Mouse (Mus musculus): ENCODE data around the gene Rnf225. TPM values are rescaled to one million over a fixed set of nuclear protein-coding genes. Genes with fewer than 3 reads are reported as not detected.
A peak's percentile ranks its signal among the peaks of the same experiment; 100 is the strongest.

The Rnf225 gene
- polyA plus RNA-seq, 1 experiment from 2014 or later, result 0.61 TPM

DNA sequence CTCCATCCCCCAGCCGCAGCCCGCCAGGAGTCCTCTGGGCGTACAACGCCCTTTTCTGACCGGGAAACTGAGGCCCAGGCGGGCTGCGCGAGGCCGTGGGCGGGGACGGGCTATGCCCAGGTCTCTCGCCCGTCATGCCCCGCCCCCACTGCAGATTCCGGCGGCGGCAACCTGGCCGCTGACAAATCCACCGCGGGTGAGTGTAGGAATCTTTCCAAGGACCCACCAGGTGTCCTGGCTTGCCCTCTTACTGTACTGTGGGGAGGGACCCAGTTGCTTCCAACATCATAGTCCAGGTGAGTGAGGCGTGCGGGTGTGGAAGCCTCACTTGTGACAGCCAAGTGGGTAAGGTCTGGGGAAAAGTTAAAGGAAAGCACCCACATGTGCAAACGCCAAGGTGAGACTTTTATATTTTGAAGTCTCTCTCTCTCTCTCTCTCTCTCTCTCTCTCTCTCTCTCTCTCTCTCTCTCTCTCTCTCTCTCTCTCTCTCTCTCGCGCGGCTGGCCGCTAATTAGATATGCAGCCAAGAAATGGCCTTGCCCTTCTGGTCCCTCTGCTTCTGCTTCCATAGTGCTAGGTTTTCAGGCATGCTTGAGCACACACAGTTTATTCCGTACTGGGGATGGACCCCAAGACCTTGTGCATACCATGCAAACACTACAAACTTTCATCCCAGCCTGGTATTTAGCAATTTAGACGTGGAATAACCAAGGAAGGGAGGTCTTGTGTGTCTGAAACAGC, 39.1 kb downstream of the Rnf225 start:
- peak overlapping the region; percentile 49 for H3K4me3 ChIP-seq
- WGBS, result under 1% methylated on average over 29 of the region's 29 CpGs
- H3K9me3 ChIP-seq, result no peaks in the 10 kb centered on the region
- H3K36me3 ChIP-seq, result peaks cover 26% of the 10 kb centered on the region
- H3K27me3 ChIP-seq, result no peaks in the 10 kb centered on the region
- peak; percentile 48 for ATAC-seq (replicated peaks)
- H3K9ac ChIP-seq (replicated peaks), result peak overlapping the region; percentile 63
- peak overlapping the region; percentile 80 for H3K4me2 ChIP-seq (replicated peaks)
- peaks cover 25% of the 10 kb centered on the region for H3K4me1 ChIP-seq
- H3K27ac ChIP-seq (replicated peaks), result peak overlapping the region; percentile 91

DNA sequence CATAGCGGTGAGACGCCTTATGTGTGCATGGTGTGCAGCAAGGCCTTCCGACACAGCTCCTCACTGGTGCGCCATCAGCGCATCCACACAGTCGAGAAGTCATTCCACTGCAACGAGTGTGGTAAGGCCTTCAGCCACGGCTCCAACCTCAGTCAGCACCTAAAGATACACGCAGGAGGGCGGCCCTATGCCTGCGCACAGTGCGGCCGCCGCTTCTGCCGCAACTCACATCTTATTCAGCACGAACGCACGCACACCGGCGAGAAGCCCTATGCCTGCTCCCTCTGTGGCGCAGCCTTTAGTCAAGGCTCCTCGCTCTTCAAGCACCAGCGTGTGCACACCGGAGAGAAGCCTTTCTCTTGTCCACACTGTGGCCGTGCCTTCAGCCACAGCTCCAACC, 43.7 kb downstream of the Rnf225 start:
- peaks cover 45% of the 10 kb centered on the region for H3K36me3 ChIP-seq
- peaks cover 16% of the 10 kb centered on the region for H3K4me1 ChIP-seq
- no peak overlapping the region for H3K9ac ChIP-seq (replicated peaks)
- H3K9me3 ChIP-seq, result no peaks in the 10 kb centered on the region
- H3K4me2 ChIP-seq (replicated peaks), result no peak overlapping the region
- H3K27ac ChIP-seq (replicated peaks), result no peak overlapping the region
- 94% methylated on average over 25 of the region's 25 CpGs for whole genome bisulfite sequencing
- no peaks in the 10 kb centered on the region for H3K27me3 ChIP-seq
- ATAC-seq (replicated peaks), result no peak
- no peak overlapping the region for H3K4me3 ChIP-seq

DNA sequence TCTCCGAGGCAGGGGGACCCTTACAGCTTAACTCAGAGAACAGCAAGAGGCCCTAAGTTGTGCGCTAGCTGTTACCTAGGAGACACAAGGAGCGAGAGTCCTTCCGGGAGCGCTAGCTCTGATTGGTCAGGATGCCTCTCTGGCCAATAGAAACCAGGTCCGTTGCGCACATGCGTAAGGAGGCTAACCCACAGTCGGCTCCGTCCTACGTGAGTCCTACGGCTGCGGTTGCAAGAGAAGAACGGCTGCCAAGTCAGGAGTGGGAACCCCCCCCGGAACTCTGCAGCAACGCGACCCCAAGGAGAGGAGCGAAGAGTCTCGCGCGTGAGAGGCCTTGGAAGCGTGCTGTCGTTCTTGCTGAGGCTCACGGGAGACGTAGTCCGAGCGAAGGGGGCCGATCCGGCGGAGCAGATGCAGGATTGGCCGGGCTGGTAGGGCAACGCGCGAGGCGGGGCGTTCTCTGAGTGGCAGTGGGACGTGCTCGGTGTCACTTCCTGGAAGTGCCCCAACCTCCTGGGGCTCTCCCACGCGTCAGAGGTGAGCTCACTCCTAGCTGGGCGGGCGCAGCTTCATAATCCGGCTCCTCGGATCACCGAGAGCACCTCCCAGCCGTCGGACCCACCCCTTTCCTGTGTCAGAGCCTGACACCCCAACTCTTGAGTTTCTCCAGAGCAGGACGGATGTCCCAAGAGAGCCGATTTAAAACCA, 50.6 kb downstream of the Rnf225 start, which contains the start of gene Zfp446:
Gene Zfp446, plus strand, starts transcription at position 167 of the 708 bp plus-strand sequence.
- Histone ChIP-seq H3K27ac (replicated peaks) (peak within 1 kb of the TSS; percentile 93), H3K4me3 (peak within 1 kb of the TSS; percentile 54), H3K9ac (replicated peaks) (peak within 1 kb of the TSS; percentile 57), H3K27me3 (no peaks in the 10 kb centered on the region), H3K4me2 (replicated peaks) (peak within 1 kb of the TSS; percentile 56), H3K36me3 (peaks cover 10% of the 10 kb centered on the region), H3K4me1 (peaks cover 17% of the 10 kb centered on the region), H3K9me3 (no peaks in the 10 kb centered on the region)
- peak; percentile 98 for ATAC-seq (replicated peaks)
- under 1% methylated on average over 49 of the region's 49 CpGs for WGBS

DNA sequence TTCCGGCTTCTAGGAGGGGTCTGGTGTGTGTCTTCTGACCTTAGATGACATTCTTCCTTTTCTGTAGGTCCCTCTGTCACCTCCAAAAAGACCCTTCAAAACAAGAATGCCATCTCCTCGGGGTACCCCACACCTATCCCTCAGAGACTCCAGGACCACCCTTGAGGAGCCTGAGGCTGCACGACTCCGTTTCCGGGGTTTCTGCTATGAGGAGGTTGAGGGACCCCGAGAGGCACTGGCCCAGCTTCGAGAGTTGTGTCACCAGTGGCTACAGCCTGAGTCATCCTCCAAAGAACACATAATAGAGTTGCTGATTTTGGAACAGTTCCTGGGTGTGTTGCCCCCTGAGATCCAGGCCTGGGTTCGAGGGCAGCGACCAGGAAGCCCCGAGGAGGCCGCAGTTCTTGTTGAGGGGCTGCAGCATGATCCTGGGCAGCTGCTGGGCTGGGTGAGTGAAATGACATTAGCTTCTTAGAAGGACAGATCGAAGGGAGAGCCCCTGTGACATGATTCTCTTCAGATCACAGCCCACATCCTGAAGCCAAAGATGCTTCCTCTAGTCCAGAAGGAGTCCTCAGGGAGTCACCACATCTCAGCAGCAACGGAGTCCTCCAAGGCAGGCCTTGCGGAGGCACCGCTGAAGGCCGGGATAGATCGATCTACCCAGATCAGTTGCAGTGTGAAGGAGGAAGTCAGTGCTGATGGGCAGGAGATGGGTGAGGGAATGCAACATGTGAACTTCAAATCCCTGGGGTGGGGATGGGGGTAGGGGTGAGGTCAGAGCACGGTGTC, 51.9 kb downstream of the Rnf225 start:
- Histone ChIP-seq H3K9ac (replicated peaks) (peak overlapping the region; percentile 57; the same call in 1 of the 2 replicates), H3K27ac (replicated peaks) (peak overlapping the region; percentile 93; the same call in 1 of the 2 replicates), H3K27me3 (no peaks in the 10 kb centered on the region), H3K36me3 (peaks cover 5% of the 10 kb centered on the region; the same call in 1 of the 2 replicates), H3K4me1 (peaks cover 17% of the 10 kb centered on the region), H3K4me3 (peak overlapping the region; percentile 54), H3K4me2 (replicated peaks) (peak overlapping the region; percentile 56), H3K9me3 (no peaks in the 10 kb centered on the region)
- ATAC-seq (replicated peaks), result no peak
- 91% methylated on average over 18 of the region's 18 CpGs for WGBS

DNA sequence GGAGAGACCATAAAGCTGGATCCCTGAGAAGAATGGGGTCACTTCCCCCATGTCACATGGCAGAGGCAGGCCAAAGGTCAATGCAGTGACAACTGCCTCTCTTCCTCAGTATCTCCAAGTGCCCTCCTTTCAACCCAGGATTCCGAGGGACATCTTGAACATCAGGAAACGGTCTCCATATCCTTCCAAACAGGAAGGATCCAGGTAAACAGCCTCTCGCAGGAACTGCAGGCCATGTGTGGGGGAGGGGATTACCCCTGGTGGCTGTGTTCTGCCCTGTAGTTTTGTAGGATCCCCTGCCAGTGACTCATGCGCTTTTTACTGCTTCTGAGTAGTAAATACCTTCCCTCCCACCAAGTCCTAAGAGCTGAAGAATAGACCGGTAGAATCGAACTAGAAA, 52.6 kb downstream of the Rnf225 start:
- H3K27ac ChIP-seq (replicated peaks), result no peak overlapping the region
- peaks cover 5% of the 10 kb centered on the region; the same call in 1 of the 2 replicates for H3K36me3 ChIP-seq
- no peak overlapping the region for H3K9ac ChIP-seq (replicated peaks)
- ATAC-seq (replicated peaks), result no peak
- no peak overlapping the region for H3K4me2 ChIP-seq (replicated peaks)
- no peaks in the 10 kb centered on the region for H3K9me3 ChIP-seq
- H3K4me3 ChIP-seq, result no peak overlapping the region
- H3K4me1 ChIP-seq, result peaks cover 17% of the 10 kb centered on the region
- WGBS, result 84% methylated on average over 6 of the region's 6 CpGs
- H3K27me3 ChIP-seq, result no peaks in the 10 kb centered on the region

DNA sequence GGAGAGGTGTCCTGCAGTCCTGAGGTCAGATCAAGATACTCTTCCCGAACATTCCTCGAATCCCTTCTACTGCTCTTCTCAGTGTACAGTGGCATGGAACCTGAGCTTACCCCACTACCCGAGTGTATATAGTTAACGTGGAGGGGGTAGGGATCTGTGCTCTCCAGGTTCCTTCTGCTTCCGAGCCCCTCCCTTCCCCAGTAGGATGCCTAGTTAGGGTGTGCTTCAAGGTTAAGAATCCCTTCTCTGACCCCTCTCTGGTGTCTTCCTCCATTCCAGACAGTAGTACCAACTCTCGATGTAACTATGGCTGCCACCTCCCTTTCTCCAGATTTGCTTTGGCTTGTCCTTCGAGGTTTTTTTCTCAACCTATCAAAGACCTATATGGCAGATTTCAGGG, 53.1 kb downstream of the Rnf225 start:
- Histone ChIP-seq H3K4me2 (replicated peaks) (no peak overlapping the region), H3K9ac (replicated peaks) (no peak overlapping the region), H3K4me1 (peaks cover 17% of the 10 kb centered on the region), H3K9me3 (no peaks in the 10 kb centered on the region), H3K27ac (replicated peaks) (no peak overlapping the region), H3K4me3 (no peak overlapping the region), H3K36me3 (peaks cover 5% of the 10 kb centered on the region; the same call in 1 of the 2 replicates), H3K27me3 (no peaks in the 10 kb centered on the region)
- ATAC-seq (replicated peaks), result no peak
- WGBS, result 85% methylated on average over 7 of the region's 7 CpGs

Other genes with a start within 250 kb of the Rnf225 start
- not detected in 2 replicates for gene Vmn2r55, start 242.4 kb upstream of the Rnf225 start, polyA plus RNA-seq (2015; fragmentation: Nextera tagmentation; extraction: Ambion mirVana)
- gene Vmn2r56, start 192.4 kb upstream of the Rnf225 start, polyA plus RNA-seq (2015; fragmentation: Nextera tagmentation; extraction: Ambion mirVana), result 0.03 TPM in 1 of 2 replicates, not detected in the other
- gene Zscan18, start 123.8 kb upstream of the Rnf225 start, polyA plus RNA-seq (2015; fragmentation: Nextera tagmentation; extraction: Ambion mirVana), result 21.3 and 22.7 TPM in 2 replicates
- 28.9 and 30.2 TPM in 2 replicates for gene Zfp329, start 108.6 kb upstream of the Rnf225 start, polyA plus RNA-seq (2015; fragmentation: Nextera tagmentation; extraction: Ambion mirVana)
- gene Zfp110, start 92.7 kb upstream of the Rnf225 start, polyA plus RNA-seq (2015; fragmentation: Nextera tagmentation; extraction: Ambion mirVana), result 40.2 and 44.1 TPM in 2 replicates
- gene Zfp128, start 46.2 kb upstream of the Rnf225 start, polyA plus RNA-seq (2015; fragmentation: Nextera tagmentation; extraction: Ambion mirVana), result 8.0 and 8.8 TPM in 2 replicates
- gene Zscan22, start 29.6 kb upstream of the Rnf225 start, polyA plus RNA-seq (2015; fragmentation: Nextera tagmentation; extraction: Ambion mirVana), result 13.8 TPM in 2 replicates
- gene Rps5, start 5.1 kb upstream of the Rnf225 start, polyA plus RNA-seq (2015; fragmentation: Nextera tagmentation; extraction: Ambion mirVana), result 659 and 698 TPM in 2 replicates
- 15.9 TPM in 2 replicates for gene Zfp324, start 38.4 kb downstream of the Rnf225 start, polyA plus RNA-seq (2015; fragmentation: Nextera tagmentation; extraction: Ambion mirVana)
- 11.7 and 12.5 TPM in 2 replicates for gene Zfp446, start 50.4 kb downstream of the Rnf225 start, polyA plus RNA-seq (2015; fragmentation: Nextera tagmentation; extraction: Ambion mirVana)
- 0.20 and 0.50 TPM in 2 replicates for gene Slc27a5, start 70.8 kb downstream of the Rnf225 start, polyA plus RNA-seq (2015; fragmentation: Nextera tagmentation; extraction: Ambion mirVana)
- gene Trim28, start 71.7 kb downstream of the Rnf225 start, polyA plus RNA-seq (2015; fragmentation: Nextera tagmentation; extraction: Ambion mirVana), result 252 and 278 TPM in 2 replicates
- gene Zbtb45, start 82.6 kb downstream of the Rnf225 start, polyA plus RNA-seq (2015; fragmentation: Nextera tagmentation; extraction: Ambion mirVana), result 40.4 and 44.2 TPM in 2 replicates
- gene Chmp2a, start 107.4 kb downstream of the Rnf225 start, polyA plus RNA-seq (2015; fragmentation: Nextera tagmentation; extraction: Ambion mirVana), result 180 and 184 TPM in 2 replicates
- gene Ube2m, start 110.9 kb downstream of the Rnf225 start, polyA plus RNA-seq (2015; fragmentation: Nextera tagmentation; extraction: Ambion mirVana), result 118 and 131 TPM in 2 replicates
- gene Mzf1, start 127.3 kb downstream of the Rnf225 start, polyA plus RNA-seq (2015; fragmentation: Nextera tagmentation; extraction: Ambion mirVana), result 7.9 and 8.7 TPM in 2 replicates
- gene Vmn1r85, start 167.8 kb downstream of the Rnf225 start, polyA plus RNA-seq (2015; fragmentation: Nextera tagmentation; extraction: Ambion mirVana), result 0.04 and 0.06 TPM in 2 replicates
- gene Vmn1r86, start 192.5 kb downstream of the Rnf225 start, polyA plus RNA-seq (2015; fragmentation: Nextera tagmentation; extraction: Ambion mirVana), result not detected in 2 replicates
- gene Vmn1r87, start 212.7 kb downstream of the Rnf225 start, polyA plus RNA-seq (2015; fragmentation: Nextera tagmentation; extraction: Ambion mirVana), result not detected in 2 replicates
- gene Vmn1r88, start 232.2 kb downstream of the Rnf225 start, polyA plus RNA-seq (2015; fragmentation: Nextera tagmentation; extraction: Ambion mirVana), result not detected in 2 replicates

Measured in forebrain, embryonic 15.5 days (tissue).